Mouse (Mus musculus) left cerebral cortex, postnatal 4 days (tissue): ENCODE measurements at regions not wholly inside any gene's neighbourhood (a gene's known extent, or its start where the extent isn't known, plus 50 kb on each side); places are given as distances from the start of the nearest gene placed in this dataset.

Experiments
- DNase-seq: peaks from one replicate; pipeline ENCODE4 v3.0.0-alpha.2; 2022
- intact Hi-C: fragments of 180-260 bp; cut with DNase I; formaldehyde crosslinking; loops from one replicate; pipeline ENCODE4 v1.15.1; 2025

GRCm38 (mm10) chr11:18729742-18730141 is 289.0 kb downstream of the Meis1 start:
- intact Hi-C loops, result no loop called here
- no peak for DNase-seq

- intact Hi-C loops, result no loop called here
- DNase-seq, result no peak
These were observed 296.0 kb downstream of the Meis1 start for GRCm38 (mm10) chr11:18722770-18723169.

GRCm38 (mm10) chr11:18715851-18716126 is 303.0 kb downstream of the Meis1 start:
- DNase-seq, result no peak
- intact Hi-C loops, result no loop called here

- peak; percentile 29 for DNase-seq
- intact Hi-C loops, result no loop called here
These were observed 303.5 kb downstream of the Meis1 start for GRCm38 (mm10) chr11:18715050-18715850.

GRCm38 (mm10) chr11:18714400-18714799 is 304.4 kb downstream of the Meis1 start:
- intact Hi-C loops, result no loop called here
- no peak for DNase-seq

GRCm38 (mm10) chr11:18712642-18713053 is 306.1 kb downstream of the Meis1 start:
- intact Hi-C loops, result no loop called here
- peak; percentile 62 for DNase-seq

- intact Hi-C loops, result no loop called here
These were observed 309.2 kb downstream of the Meis1 start for GRCm38 (mm10) chr11:18709628-18710027.

GRCm38 (mm10) chr11:18681593-18681992 is 337.2 kb downstream of the Meis1 start:
- no peak for DNase-seq
- intact Hi-C loops, result no loop called here

More at GRCm38 (mm10) chr11:18709628-18710027, 309.2 kb downstream of the Meis1 start:
- DNase-seq, result no peak

- intact Hi-C loops, result no loop called here
- peak; percentile 47 for DNase-seq
These were observed 341.9 kb downstream of the Meis1 start for GRCm38 (mm10) chr11:18676876-18677275.

- no peak for DNase-seq
- intact Hi-C loops, result no loop called here
These were observed 347.8 kb downstream of the Meis1 start for GRCm38 (mm10) chr11:18670967-18671366.

GRCm38 (mm10) chr11:18669322-18669721 is 349.5 kb downstream of the Meis1 start:
- intact Hi-C loops, result no loop called here
- DNase-seq, result no peak

- no peak for DNase-seq
These were observed 362.4 kb downstream of the Meis1 start for GRCm38 (mm10) chr11:18656358-18656757.

GRCm38 (mm10) chr11:18631975-18632773 is 386.6 kb downstream of the Meis1 start:
- peak; percentile 71 for DNase-seq
- intact Hi-C loops, result no loop called here

More at GRCm38 (mm10) chr11:18656358-18656757, 362.4 kb downstream of the Meis1 start:
- intact Hi-C loops, result no loop called here

- intact Hi-C loops, result no loop called here
- DNase-seq, result no peak
These were observed 387.2 kb downstream of the Meis1 start for GRCm38 (mm10) chr11:18631570-18631969.

- intact Hi-C loops, result no loop called here
- no peak for DNase-seq
These were observed 397.0 kb downstream of the Meis1 start for GRCm38 (mm10) chr11:18621777-18622176.

GRCm38 (mm10) chr11:18604836-18605235 is 413.9 kb downstream of the Meis1 start:
- DNase-seq, result no peak
- intact Hi-C loops, result no loop called here

- intact Hi-C loops, result no loop called here
These were observed 417.1 kb downstream of the Meis1 start for GRCm38 (mm10) chr11:18601568-18602182.

GRCm38 (mm10) chr11:18598349-18598748 is 420.4 kb downstream of the Meis1 start:
- intact Hi-C loops, result no loop called here
- no peak for DNase-seq

More at GRCm38 (mm10) chr11:18601568-18602182, 417.1 kb downstream of the Meis1 start:
- no peak for DNase-seq

GRCm38 (mm10) chr11:18596996-18597395 is 421.8 kb downstream of the Meis1 start:
- DNase-seq, result no peak
- intact Hi-C loops, result no loop called here

- intact Hi-C loops, result no loop called here
These were observed 428.3 kb downstream of the Meis1 start for GRCm38 (mm10) chr11:18590487-18590886.

GRCm38 (mm10) chr11:18586468-18586867 is 432.3 kb downstream of the Meis1 start:
- no peak for DNase-seq
- intact Hi-C loops, result no loop called here

More at GRCm38 (mm10) chr11:18590487-18590886, 428.3 kb downstream of the Meis1 start:
- DNase-seq, result no peak
